Mouse (Mus musculus): ENCODE measurements around the gene Pdss2. TPM values are rescaled to one million over a fixed set of nuclear protein-coding genes. Genes with fewer than 3 reads are reported as not detected.
"Not testable (repeated sequence)": the region's sequence is repeated elsewhere in the genome, so short reads cannot be mapped to it uniquely, and the experiment has no call there.

The Pdss2 gene
- total RNA-seq, 2 experiments from 2014 or later = 20.5 to 21.6 TPM

DNA sequence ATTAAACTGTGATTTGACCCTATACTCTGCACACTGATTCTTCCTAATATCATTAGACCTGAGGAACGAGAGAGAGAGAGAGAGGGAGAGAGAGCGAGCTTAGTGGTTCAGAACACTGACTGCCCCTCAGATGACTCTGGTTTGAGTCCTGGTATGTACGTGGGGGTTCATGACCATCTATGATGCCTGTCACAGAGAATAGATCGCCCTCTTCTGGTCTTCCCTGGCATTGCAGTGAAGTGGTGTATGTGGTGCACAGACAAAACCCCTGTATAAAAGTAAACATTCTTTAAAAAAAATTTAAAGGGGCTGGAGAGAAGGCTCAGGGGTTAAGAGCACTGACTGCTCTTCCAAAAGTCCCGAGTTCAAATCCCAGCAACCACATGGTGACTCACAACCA, 157.0 kb downstream of the Pdss2 start:
- peak; percentile 69 for DNase-seq

DNA sequence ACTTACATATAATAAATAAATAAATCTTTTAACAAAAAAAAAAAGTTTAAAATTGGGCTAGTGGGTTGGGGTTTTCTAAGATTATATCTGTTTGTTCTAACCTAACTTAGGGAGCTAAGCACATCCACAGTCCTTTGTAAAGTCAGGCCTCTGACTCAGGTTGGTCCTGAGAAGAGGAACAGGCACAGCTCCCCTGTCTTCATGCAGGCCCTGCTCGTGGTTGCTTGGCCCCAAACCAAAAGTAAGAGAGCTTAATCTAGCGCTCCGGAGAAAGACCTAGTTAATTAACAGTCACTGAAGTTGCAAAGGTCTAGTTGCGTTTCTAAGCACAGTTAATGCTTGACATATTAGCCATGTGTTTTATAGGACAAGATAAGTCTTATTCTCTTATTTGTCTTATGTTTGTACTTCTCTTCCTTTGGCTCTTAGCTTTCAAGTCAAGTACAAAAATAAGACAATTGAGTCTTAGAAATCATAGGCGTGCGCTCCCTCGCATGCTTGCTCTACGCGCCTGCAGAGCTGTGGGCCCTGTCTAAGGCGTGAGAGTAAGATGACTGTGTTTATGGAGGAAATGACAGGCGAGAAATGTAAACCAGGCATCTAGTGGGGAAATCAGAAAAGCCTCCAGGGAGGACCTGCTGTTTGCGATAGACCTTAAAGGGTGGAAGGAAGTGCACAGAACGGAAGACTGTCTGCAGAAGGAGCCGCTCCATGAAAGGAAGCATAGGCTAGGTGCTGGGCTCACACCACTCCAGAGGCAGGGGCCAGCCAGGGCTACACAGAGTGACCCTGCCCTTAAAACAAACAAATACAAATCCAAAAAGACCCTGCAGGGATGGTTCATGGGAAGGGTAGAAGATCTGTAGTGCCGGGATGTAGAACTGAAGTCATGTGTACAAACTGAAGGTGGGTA, 157.7 kb downstream of the Pdss2 start:
- no peak for DNase-seq

DNA sequence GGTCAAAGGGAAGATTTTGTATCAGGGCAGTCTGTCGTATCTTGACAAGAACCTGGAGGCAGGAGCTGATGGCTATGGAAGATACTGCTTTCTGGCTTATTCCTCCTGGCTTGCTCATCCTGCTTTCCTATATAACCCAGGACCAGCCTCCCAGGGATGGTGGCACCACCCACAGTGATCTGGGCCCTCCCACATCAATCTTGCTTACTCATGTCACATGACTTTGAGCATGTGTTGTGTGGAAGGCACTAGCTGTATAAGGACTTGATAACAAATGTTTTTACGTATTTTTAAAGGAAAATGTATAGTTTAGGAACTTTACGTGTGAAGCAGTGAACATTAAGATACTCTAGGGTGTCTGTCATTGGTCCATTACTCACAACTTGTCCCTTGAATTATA, 161.4 kb downstream of the Pdss2 start:
- DNase-seq = no peak

DNA sequence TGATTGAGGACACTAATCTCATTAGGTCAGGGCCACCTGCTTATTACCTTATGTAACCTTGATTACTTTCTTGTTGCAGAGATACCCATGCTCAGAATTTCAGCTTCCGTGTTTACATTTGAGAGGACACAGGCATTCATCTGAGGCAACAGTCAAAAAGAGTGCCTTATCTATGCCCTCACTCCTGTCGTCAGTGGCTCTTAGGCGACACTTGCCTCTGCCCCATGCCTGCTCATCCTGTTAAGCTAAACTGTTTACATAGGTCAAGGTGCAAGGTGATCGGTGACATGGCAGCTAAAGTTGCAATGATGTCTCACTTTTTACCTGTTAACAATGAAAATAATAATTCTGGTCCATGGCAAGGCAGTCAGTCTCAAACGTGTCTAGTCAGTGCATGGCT, 163.3 kb downstream of the Pdss2 start:
- DNase-seq = no peak

DNA sequence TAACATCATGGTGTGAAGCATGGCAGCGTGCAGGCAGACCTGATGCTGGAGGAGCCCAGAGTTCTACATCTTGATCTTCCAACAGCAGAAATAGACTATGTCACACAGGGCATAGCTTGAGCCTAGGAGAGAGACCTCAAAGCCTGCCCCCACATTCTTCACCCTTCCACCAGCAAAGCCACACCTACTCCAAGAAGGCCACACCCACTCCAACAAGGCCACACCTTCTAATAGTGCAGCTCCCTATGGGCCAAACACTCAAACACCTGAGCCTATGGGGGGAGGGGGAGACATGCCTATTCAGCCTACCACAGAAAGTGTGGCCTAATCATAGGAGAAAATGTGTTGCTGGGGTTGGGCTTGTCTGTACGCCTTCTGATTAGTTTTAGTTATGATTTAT, 171.6 kb downstream of the Pdss2 start:
- DNase-seq = no peak

DNA sequence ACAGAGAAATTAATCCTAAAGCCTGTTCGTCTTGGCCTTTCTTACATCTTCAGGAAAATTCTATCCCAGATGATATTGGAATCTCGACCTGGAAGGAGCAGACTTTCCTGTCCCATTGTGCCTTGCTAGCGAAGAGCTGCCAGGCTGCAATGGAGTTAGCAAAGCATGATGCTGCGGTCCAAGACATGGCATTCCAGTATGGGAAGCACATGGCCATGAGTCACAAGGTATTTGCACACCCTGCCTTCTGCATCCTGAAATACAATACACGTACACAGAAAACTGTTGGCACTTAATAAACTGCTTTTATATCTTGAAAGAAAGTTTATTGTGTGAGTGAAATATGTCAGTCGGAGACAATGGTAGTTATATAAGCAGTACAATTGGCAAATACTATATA, 172.5 kb downstream of the Pdss2 start:
- DNase-seq = no peak

DNA sequence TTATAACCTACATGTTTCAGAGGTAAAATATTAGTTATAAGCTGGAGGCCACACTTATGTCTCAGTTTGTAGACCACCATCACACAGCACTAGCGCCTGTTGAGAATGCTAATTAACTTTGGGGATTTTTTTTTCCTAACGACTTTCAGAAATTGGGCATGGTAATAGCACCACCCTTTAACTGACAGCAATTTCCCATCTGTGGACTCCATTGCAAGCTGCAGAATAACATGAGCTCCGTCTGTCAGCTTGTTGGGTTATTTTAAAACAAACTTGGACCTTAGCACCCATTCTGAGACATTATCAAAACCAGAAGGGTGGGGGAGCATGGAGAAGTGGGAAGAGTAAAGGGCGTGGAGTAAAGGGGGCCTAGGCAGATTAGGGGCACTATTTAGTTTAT, 174.5 kb downstream of the Pdss2 start:
- no peak for DNase-seq

DNA sequence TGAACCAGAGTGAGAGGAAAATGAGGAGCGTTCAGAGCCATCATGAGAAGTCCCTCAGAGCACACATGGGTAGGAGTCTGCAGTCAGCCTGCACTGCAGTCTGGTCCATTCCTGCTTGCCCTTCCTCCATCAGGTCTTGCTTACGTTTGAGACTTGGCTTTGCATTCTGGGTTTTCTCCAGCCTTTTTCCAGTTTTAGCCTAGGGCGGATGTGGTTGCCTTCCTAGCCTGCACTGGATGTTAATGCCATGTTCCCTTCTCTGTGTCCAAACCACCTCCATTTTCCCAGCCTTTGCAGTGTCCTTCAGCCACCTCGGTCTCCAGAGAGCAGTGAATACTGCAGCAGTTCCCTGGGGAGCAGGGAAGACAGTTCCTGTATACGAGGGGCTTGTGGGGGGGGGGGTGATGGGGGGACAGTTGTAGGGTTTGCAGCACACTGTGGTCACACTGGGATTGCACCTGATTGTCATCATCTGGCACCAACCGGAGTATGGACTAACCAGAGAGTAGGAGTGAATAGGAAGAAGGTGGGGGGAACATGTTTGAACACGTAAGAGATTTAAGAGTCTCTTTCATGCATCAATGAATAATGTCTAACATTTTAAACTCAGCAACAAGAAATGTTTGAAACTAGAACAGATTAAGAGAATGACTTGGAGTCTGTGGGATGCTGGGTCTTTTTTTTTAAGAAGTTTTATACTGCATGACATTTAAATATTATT, 178.5 kb downstream of the Pdss2 start:
- no peak for DNase-seq

DNA sequence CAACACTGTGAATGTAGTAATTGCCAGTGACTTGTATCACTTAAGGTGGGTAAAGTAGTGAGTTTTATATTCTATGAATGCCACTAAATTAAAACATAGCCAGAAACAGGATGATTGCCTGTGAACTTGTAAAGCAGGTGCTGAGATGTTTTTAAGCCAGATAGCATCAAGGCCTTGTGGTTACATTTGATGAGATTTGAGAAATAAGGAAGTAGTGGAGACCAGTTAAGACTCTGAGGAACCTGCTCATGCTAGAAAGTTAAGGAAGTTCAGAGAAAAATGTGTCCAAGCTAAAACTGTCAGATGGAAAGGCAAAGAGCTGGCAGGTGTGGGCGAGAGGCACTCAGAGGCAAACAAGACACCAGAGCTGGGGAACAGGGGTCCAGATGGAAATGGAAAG, 184.8 kb downstream of the Pdss2 start:
- DNase-seq = no peak

DNA sequence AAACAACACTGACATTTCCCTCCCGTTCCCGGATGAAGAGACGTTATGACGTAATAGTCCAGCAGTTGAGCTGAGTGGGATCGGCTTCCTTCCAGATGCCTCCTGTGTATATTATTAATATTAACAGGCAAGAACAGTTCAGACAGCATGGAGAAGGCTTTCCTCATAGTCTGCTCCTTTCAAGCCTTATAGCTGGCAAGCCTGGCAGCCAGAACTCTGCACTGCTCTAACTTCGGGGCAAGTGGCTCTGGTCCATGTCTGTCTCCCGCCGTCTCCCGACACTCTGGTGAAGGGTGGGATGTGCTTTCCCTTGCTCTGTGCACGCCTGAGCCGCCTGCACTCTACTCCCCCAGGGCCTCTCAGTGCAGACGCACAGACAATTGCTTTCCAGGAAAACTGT, 185.6 kb downstream of the Pdss2 start:
- DNase-seq = no peak

DNA sequence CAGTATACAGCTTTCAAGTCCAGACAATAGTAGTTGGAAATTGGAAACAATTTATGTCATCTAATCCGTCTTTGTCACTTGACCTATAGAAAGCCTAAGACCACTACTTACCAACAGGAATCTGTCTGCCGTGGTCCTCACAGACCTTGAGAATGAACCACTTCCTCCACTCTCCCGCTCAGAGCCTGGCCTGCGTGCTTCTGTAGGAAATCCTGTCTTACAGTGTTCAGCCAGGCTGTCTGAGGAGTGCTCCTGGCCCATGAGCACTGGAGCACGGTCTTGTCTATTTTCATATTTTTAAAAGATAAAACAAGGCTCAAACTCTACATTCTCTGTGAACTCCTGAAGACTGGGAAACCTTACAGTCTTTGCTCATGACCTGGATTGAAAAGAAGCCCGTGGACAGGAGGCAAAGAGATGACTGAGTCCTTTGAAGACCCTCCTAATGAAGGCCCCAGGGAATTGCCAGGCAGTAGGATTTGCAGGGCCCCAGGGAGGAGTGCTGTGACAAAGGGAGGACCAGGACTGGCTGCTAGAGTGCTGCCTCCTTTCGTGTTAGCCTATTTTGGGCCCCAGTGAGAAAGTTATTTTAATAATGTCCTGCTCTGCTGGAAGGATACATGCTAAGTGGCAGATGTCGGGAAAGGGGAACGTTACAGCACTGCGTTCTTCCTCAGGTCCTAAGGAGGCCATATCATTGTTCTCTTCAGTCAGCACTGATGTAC, 188.4 kb downstream of the Pdss2 start:
- peak; percentile 29 for DNase-seq

DNA sequence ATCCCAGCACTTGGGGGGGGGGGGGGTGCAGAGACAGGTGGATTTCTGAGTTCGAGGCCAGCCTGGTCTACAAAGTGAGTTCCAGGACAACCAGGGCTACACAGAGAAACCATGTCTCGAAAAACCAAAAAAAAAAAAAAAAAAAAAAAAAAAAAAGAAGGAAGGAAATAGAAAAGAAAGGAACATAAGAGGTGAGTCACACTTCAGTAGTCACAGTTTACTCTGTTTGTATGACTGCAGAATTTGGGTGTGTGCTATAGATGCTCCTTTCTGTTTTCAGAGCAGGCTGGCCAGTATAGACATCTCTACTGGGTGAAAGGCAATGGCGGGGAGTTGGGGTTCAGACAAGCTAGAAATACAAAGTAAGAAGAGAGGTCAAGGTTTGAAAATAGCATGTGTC, 189.9 kb downstream of the Pdss2 start:
- not testable (repeated sequence) for DNase-seq

DNA sequence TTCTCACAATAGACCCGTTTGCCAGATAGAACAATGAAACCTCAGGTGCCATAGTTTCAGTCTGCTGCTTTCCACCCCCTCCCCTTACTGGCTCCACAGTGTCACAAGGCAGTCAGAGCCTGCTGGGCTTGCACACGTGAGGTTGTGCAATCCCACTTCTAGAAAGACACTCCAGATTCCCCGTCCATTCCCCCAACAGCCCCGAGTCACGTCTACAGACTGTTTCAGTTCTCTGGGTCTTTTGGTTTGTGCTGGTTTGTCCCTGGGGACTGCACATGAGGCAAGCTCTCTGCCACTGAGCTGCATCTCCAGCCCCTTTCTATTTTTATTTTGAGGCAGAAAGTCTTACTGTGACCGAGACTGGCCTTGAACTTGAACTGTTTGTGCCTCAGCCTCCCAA, 196.1 kb downstream of the Pdss2 start:
- DNase-seq = no peak

DNA sequence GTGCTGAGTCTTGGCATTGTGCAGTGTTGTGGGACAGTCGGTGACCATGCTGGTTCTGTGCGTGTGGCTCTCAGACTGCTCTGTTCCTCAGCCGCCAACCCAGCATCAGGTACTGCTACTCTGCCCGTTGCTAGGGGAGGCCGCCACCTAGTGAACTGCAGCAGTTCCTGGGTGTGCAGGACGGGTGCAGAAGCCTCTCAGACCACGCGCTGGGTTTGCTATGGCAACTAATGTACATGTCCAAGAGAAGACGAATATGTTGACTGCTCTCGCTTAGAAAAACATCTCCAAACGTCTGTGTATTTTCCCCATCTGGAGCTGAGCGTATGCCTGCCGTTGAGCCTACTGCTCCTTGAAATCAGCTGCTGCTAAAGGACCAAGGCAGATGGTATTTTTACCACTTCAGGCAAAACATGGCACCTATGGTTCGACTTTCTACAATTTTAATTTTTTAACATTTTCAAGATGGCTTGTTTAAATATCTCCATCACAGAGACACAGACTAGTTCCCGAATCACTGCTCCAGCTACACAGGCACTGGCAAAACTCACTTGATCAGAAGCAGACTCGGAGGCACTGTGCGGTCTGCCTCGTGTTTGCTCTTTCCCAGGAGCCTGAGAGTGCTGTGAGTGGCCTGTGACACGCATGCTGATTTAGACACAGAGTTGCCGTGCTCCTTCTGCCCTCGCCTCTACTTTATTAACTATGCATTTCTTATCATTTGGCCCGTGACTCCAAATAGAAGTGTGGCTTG, 199.6 kb downstream of the Pdss2 start:
- no peak for DNase-seq

DNA sequence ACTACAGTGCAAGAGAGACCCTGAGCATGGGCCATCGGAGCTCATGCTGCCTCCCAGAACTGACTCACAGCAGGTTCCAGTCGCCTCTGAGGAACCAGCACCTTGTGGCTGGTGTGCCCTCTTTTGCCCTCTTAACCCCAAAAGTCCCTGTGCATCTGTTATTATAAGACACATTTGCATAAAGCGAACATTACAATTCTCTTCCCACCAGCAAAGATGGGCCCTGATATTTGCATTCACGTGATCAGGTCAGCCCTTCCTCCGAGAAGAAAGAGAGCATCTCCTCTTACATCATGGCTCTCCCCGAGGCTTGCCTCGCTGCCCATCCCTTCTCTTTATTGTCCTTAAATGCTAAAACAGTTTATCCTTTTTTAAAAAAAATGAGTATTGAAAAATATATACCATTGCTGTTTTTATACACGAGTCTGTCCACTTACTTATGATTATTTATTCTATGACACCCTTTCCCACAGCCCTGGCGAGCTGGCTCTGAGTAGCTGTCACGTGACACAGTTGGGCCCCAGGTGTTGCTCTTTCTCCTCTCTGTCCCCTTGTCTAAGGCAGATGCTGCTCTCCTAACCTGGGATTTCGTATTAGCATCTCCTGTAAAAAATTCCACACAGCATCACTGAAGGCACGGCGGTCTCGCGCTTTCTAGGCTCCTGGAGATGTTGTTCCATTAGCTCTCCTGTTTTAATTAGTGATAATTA, 200.9 kb downstream of the Pdss2 start:
- no peak for DNase-seq

DNA sequence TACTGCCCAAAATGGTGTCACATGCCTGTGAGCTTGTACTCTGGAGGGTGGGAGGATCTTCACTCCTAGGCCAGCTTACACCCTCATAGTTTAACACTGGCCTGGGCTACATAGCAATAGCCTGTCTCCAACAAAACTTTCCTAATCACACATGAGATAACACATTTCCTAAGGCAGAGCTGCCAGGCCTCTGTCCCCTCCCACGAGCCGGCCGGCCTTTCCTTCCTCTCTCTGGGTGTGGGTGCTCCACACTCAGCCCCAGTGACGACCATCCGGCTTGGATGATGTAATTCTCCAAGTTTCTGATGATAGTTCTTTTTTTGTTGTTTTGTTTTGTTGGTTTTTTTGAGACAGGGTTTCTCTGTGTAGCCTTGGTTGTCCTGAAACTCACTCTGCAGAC, 203.3 kb downstream of the Pdss2 start:
- DNase-seq = peak; percentile 59

DNA sequence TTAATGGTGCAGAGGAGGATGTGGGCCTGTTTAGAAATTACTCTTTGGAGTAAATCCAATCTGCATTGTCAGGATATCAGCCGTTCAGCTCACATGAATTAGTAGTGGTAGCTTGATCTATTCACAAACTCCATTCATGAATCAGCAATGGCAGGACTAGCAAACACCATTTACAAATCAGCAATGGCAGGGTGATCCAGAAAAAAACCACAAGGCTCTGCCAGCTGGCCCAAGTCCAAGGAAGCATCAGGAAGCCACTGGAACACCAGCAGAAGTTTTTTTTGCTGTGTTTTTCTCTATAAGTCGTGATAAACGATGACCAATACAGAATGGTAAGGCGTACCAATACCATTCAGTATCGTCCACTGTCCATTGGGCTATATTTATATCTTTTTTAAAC, 209.3 kb downstream of the Pdss2 start:
- no peak for DNase-seq

DNA sequence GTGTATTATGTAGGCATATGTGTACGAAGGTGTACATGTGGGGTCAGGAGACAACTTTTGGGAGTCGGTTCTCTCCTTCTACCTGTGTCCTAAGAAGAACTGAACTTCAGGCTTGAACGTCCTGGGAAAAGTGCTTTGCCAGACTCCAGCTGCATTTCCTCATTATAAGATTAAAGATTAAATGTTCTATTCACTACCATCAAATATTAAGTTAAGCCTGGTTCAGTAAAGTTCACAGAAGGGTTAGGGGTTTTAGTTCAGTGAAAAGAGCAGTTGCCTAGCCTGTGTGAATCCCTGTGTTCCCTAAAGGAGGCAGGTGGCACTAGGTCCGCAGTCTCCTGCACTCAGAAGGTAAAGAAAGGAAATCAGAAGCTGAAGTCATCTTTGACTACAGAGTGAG, 213.0 kb downstream of the Pdss2 start:
- DNase-seq = no peak

DNA sequence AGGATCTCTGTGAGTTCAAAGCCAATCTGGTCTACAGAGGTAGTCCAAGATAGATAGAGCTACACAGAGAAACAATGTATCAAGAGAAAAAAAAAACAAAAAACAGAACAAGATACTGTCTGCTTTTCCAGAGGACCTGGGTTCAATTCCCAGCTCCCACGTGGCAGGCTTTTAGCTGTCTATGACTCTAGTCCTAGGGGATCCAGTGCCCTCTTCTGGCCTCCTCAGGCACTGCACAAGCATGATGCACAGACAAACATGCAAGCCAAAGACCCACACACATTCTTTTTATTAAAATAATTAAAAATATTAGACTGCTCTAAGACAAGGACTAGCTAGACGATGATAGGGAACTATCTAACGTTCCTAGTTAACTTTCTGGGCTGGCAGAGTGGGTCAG, 214.5 kb downstream of the Pdss2 start:
- no peak for DNase-seq

DNA sequence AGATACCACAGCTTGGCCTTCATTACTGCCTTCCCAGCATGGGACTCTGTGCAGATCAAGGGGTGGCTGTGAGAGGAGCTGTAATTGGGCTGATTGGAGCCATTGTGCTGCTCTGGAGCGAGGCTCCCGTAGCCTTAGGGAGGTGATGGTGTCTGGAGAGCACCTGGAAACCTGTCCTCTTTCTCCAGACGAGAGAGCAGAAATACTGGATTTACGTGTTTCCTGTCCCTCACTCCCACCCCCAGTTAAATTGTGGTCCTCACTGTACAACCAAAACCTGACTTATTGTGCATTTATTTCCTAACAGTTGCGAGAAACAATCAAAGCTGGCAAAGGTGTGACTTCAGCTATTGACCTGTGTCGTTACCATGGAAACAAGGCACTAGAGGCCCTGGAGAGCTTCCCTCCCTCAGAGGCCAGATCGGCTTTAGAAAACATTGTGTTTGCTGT, 218.2 kb downstream of the Pdss2 start:
- DNase-seq = no peak

DNA sequence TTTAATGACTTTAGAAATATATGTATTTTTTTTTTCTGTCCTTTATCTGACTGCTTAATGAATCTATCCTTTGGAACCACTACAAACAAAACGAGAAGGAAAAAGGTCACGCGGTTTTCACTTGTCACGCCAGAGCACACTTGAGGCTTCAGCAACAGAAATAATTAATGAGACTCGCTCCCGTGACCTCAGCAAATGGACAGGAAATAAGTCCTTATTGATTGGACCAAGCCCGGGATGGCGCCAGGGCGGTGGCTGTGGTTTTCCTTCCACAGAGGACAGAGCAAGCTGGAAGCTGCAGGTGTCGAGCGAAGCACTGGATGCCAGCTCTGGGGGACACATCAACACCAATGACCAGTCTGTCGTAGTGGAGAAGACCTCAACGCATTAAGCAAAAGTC, 218.8 kb downstream of the Pdss2 start:
- no peak for DNase-seq

Measured in heart, postnatal 4 days (tissue).